Mouse (Mus musculus): ENCODE measurements around the gene Mup13. TPM values are rescaled to one million over a fixed set of nuclear protein-coding genes. Genes with fewer than 3 reads are reported as not detected.
"Not testable (repeated sequence)": the region's sequence is repeated elsewhere in the genome, so short reads cannot be mapped to it uniquely, and the experiment has no call there.

Mup13 gene
- total RNA-seq (2015) (not detected in 2 replicates), total RNA-seq (2017) (not detected in 2 replicates)

DNA sequence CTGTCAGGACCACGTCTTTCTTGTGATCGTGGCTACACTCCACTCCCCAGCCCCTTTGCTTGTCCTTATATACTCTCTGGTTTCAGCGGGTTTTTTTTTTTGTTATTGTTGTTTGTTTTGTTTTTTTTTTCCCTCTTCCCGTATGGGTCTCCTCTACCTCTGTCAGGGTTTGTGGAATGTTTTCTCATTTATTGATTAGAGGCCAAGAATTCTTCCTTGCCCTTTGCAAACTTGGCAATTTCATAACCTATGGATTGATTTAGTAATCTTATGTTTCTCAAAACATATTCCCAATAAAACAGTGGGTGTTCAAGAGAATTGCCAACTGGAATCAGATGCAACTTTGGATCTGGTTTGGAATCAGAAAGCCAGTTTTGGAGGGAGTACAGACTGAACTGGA is at the start of gene Mup13:
Gene Mup13 (minus strand): TSS at position 101 of the 400 bp plus-strand sequence.
- ATAC-seq (ENCODE audit: poor library complexity, severe bottlenecking), result not testable (repeated sequence)

Other genes starting within 250 kb of the Mup13 start
- gene Mup14, start 75.7 kb upstream of the Mup13 start, total RNA-seq (2015), result not detected in 2 replicates
- gene Mup14, start 75.7 kb upstream of the Mup13 start, total RNA-seq (2017), result not detected in 2 replicates
- gene Mup15, start 211.5 kb upstream of the Mup13 start, total RNA-seq (2015), result not detected in 2 replicates
- not detected in 2 replicates for gene Mup15, start 211.5 kb upstream of the Mup13 start, total RNA-seq (2017)

All from megakaryocyte, adult 5-6 weeks (primary cell).